Mouse (Mus musculus) lung, adult 2 months (tissue): ENCODE data around the gene Gm21083. TPM values are rescaled to one million over a fixed set of nuclear protein-coding genes. Genes with fewer than 3 reads are reported as not detected.
"Not testable (repeated sequence)": the region's sequence is repeated elsewhere in the genome, so short reads cannot be mapped to it uniquely, and the experiment has no call there.

Experiments
- DNase-seq: peaks from one replicate; pipeline ENCODE4 v3.0.0; 2022
- H3K4me1 ChIP-seq: fragments of 200-500 bp; 2 replicates; pipeline ENCODE4 v1.6.1; 2011; ENCODE audit warnings: low read length; ENCODE audit not compliant: control insufficient read depth, insufficient read depth
- H3K4me3 ChIP-seq: fragments of 200-500 bp; replicated peaks from 2 replicates; pipeline ENCODE3; 2011; ENCODE audit warnings: low read depth, mild to moderate bottlenecking, control low read depth, low read length; ENCODE audit errors: extremely low read depth
- WGBS: fragments of 180-500 bp; shearing (Covaris S2); methylation state at CpG from one replicate; pipeline ENCODE4 v1.1.7; 2018; 5-methylcytosine and 5-hydroxymethylcytosine counted together
- polyA plus RNA-seq: library from polyadenylated mRNA; depleted of rRNA; stranded (reverse); fragments of >200 nt; gene quantifications from 2 replicates; pipeline ENCODE4 v1.2.3, GENCODE M21; 2012; rRNA removed

The Gm21083 gene
- polyA plus RNA-seq, 1 experiment = not detected

DNA sequence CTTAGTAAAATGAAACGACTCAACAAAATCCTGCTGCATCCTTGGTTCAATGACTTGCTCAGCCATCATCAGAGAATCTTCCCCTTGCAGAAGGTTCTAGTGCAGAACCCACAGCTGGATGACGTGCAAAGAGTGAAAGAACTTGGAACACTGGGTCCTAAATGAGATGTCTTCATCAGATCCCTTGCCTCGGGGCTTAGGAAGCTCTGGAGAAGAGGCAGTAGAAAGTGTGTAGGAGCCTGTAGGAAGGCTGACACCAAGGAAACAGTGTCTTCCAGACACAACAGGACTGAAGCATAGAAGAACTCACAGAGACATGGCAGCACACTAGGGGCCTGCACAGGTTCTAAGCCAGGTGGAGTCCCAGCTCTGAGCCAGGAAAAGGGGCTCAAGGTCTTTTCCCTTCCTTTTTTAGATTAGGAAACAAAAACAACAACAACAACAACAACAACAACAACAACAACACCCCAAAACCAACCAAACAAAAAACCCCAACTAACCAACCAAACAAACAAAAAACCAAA is 25.4 kb downstream of the Gm21083 start:
- not testable (repeated sequence) for DNase-seq, H3K4me1 ChIP-seq, H3K4me3 ChIP-seq
- WGBS = 56% methylated on average over 3 of the region's 3 CpGs

DNA sequence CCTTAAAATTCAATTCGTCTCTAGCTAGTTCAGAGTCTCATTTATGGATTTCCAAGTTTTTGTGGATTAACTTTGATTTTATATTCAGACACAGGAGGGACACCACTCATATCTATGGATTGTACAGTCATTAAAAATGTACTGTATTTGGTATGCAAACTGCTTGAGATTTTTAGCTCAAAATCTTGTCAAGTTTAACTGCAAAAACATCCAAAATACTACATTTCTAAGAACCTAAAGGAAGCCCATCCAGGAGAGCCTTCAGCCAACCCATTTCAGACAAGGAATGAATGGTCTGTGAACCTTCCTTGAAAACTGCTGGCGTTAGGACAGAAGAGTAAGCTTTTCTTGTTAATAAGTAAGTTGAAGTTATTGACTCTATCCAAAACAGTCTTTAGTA is 25.9 kb downstream of the Gm21083 start:
- not testable (repeated sequence) for H3K4me1 ChIP-seq, H3K4me3 ChIP-seq, DNase-seq
- 49% methylated on average over 2 of the region's 2 CpGs for WGBS

DNA sequence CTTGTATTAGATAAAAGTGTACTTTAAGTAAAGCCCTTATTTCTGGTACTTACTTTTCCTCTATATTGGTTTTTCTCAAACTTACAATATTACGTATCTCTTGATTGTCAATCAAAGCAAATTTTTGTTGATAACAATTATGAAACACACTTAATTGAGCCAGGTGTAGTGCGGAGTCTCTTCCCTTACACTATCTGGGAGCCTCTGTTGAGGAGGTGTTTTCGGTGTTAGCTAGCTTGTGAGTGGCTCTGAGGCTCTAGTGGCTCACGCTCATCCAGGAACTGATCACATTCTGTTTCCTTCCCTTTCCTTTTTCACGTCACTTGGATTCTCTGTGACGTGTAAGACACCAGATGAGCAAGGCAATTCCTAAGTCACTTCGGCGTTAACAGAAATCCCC is 26.5 kb downstream of the Gm21083 start:
- WGBS = 68% methylated on average over 8 of the region's 8 CpGs
- H3K4me3 ChIP-seq, DNase-seq, H3K4me1 ChIP-seq: not testable (repeated sequence)

DNA sequence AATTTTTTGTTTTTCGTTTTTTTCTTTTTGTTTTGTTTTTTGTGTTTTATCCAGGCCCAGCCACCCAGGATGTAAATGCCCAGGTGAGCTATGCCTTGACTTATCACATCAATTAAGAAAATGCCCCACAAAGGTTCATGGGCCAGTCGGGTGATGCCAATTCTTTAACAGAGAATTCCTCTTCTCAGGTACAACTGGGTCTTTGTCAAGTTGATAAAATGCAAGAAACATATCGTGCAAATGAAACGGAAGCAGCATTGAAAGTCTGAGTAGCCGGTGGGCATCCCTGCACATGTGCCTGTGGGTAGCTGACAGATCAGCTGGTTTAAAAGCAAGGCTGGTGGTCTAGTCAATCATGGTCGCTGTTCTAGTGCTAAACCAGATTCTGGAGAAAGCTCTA is 29.5 kb downstream of the Gm21083 start:
- 58% methylated on average over 6 of the region's 6 CpGs for whole genome bisulfite sequencing
- H3K4me1 ChIP-seq, H3K4me3 ChIP-seq: not testable (repeated sequence)
- peak; percentile 10 for DNase-seq

DNA sequence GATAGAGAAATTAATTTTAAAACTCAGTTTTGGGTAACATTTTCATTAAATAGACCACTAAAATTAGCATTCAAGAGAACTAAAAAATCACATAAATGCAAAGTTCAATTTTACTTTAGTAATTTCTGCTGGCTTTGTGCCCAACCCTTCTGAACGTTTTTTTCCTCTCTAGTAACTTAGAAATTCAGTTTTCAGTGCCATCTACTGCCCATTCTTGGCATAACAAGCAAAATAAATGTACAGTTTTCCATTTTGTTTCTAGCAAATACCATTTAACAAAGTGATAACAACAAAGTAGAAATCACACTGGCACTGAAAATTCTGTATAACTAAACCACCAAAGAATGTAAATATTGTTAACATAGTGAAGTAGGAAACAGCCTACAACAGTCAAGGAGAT is 33.6 kb downstream of the Gm21083 start:
- not testable (repeated sequence) for H3K4me1 ChIP-seq, H3K4me3 ChIP-seq, DNase-seq
- WGBS = 4% methylated on average over 1 of the region's 1 CpGs

DNA sequence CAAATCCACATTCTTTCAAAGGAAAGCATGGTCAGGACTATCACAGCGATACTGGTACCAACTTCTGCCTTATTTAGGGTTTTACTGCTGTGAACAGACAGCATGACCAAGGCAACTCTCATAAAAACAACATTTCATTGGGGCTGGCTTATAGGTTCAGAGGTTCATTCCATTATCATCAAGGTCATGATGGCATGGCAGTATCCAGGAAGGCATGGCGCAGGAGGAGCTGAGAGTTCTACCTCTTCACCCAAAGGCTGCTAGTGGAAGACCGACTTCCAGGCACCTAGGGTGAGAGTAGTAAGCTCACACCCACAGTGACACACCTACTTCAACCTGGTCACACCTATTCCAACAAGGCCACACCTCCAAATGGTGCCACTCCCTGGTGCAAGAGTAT is 39.1 kb downstream of the Gm21083 start:
- not testable (repeated sequence) for DNase-seq, H3K4me3 ChIP-seq, H3K4me1 ChIP-seq
- WGBS = 78% methylated on average over 3 of the region's 3 CpGs

DNA sequence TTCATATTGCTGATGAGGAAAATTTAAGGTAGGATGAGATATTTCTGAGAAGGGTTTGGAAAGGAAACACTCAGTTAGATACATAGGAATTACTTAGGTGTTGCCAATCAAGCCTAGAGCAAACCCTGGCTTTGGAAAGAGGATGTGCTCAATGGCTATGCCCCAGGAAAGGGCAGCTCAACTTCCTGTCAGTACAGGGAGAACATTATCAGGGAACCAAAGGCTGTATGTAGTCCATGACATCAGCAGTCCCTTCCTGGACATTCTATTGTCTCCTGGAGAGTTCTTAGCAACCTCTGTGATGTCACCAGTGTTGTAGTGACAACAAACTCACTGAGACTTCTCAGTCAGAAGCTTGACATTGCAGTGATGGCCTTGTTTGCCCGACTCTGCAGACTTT is 41.6 kb downstream of the Gm21083 start, which contains the start of gene Speer4d:
TSS of gene Speer4d (plus strand) at position 301 of the 400 bp plus-strand sequence.
- WGBS = 35% methylated on average over 1 of the region's 1 CpGs

DNA sequence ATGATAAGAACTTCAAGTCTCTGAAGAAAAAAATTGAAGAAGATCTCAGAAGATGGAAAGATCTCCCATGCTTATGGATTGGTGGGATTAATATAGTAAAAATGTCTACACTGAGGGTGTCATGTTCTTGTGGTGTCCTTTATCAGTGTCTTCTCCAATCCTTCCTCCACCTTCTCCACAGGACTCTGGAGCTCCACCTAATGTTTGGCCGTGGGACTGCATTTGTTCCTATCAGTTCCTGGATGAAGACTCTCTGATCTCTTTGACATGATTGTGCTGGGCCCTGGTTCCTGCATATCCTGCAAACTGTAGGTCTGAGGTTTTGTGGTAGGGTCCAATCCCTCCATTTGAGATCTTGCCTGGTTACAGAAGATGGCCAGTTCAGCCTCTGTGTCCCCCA is 51.0 kb downstream of the Gm21083 start:
- not testable (repeated sequence) for DNase-seq, H3K4me3 ChIP-seq, H3K4me1 ChIP-seq
- WGBS = 28% methylated on average over 1 of the region's 1 CpGs

More for the DNA sequence above, 41.6 kb downstream of the Gm21083 start, which contains the start of gene Speer4d:
- not testable (repeated sequence) for H3K4me1 ChIP-seq, H3K4me3 ChIP-seq, DNase-seq

DNA sequence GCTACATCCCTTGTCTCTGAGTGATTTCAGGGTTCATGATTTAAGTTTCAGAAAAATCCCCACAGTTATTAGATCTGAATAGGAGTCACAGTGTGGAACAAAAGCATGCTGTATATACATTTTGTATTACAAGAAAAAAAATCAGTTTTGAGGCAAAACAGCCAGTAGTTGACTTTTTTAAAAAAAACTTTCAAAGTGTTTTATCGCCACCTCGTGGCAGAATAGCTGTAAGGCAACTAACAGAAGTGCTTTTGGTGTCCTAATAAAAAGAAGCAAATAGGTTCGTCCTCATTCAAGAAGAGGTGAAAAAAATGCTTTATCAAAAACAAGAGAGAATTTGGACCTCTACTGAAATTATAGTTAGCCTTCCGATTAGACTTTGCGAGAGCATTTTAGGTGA is 52.9 kb downstream of the Gm21083 start:
- not testable (repeated sequence) for H3K4me3 ChIP-seq, H3K4me1 ChIP-seq, DNase-seq
- 32% methylated on average over 5 of the region's 5 CpGs for WGBS

Other genes with a start within 250 kb of the Gm21083 start
- gene Gm21149, start 100.8 kb upstream of the Gm21083 start, polyA plus RNA-seq = 0.11 TPM in 1 of 2 replicates, not detected in the other
- not detected in 2 replicates for gene Gm21190, start 48.1 kb upstream of the Gm21083 start, polyA plus RNA-seq
- not detected in 2 replicates for gene Speer4d, start 41.7 kb downstream of the Gm21083 start, polyA plus RNA-seq
- not detected in 2 replicates for gene 4930572O03Rik, start 79.7 kb downstream of the Gm21083 start, polyA plus RNA-seq
- 0.10 and 0.12 TPM in 2 replicates for gene Speer4c, start 136.9 kb downstream of the Gm21083 start, polyA plus RNA-seq